Mouse (Mus musculus): ENCODE measurements at regions not wholly inside any gene's neighbourhood (a gene's known extent, or its start where the extent isn't known, plus 50 kb on each side); places are given as distances from the start of the nearest gene placed in this dataset.

DNA sequence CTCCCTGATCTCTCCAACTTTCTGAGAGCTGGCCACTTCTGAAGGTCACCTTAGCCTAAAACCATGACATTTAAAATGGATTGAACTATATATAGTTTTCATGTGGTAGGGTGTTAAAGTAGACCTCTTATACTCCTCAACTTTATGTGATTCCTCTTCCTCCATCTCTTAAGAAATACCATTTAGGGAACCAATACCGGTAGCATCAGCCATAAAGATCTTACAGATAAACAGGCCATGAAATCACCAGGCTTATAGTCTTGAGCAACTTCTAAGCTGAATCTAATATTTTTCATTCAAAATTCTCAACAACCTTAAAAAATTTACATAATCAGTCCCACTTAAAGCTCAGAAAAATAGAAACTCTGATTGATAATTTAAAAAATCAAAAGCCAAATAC, 56.2 kb downstream of the Rpl36a-ps1 start:
- 95% methylated on average over 1 of the region's 1 CpGs for WGBS
- no peak overlapping the region for H3K9ac ChIP-seq
- DNase-seq (no peak), ATAC-seq (no peak)
- no peak overlapping the region for H3K27ac ChIP-seq (ENCODE audit: low read depth, low read length)
- no peaks in the 10 kb centered on the region for H3K4me1 ChIP-seq (ENCODE audit: insufficient read depth)
- no peak overlapping the region for H3K4me2 ChIP-seq (ENCODE audit: low read depth)
- H3K36me3 ChIP-seq (ENCODE audit: insufficient read depth), result no peaks in the 10 kb centered on the region
- no peak for TF ChIP-seq CTCF (IDR thresholded peaks at IDR 0.05; ENCODE audit: low read depth)
- no peak overlapping the region for H3K4me3 ChIP-seq (ENCODE audit: low read depth, low read length)
- H3K9me3 ChIP-seq (ENCODE audit: low read length), result no peaks in the 10 kb centered on the region
- H3K27me3 ChIP-seq (ENCODE audit: insufficient read depth, low read length), result no peaks in the 10 kb centered on the region

- no peak for ATAC-seq
- TF ChIP-seq CTCF (IDR thresholded peaks at IDR 0.05; ENCODE audit: low read depth), result no peak
- WGBS, result 91% methylated on average over 2 of the region's 2 CpGs
- no peaks in the 10 kb centered on the region for H3K27me3 ChIP-seq (ENCODE audit: insufficient read depth, low read length)
- no peaks in the 10 kb centered on the region for H3K4me1 ChIP-seq (ENCODE audit: insufficient read depth)
- H3K36me3 ChIP-seq (ENCODE audit: insufficient read depth), result no peaks in the 10 kb centered on the region
- H3K27ac ChIP-seq (ENCODE audit: low read depth, low read length), result no peak overlapping the region
- H3K4me2 ChIP-seq (ENCODE audit: low read depth), result no peak overlapping the region
- no peak for DNase-seq
- no peaks in the 10 kb centered on the region for H3K9me3 ChIP-seq (ENCODE audit: low read length)
- H3K4me3 ChIP-seq (ENCODE audit: low read depth, low read length), result no peak overlapping the region
- no peak overlapping the region for H3K9ac ChIP-seq
Measured at GRCm38 (mm10) chr14:98937373-98937772, 56.7 kb downstream of the Rpl36a-ps1 start.

- no peak for DNase-seq
- H3K27ac ChIP-seq (ENCODE audit: low read depth, low read length), result no peak overlapping the region
- no peaks in the 10 kb centered on the region for H3K27me3 ChIP-seq (ENCODE audit: insufficient read depth, low read length)
- WGBS, result 9% methylated on average over 3 of the region's 3 CpGs
- H3K9ac ChIP-seq, result no peak overlapping the region
- H3K4me1 ChIP-seq (ENCODE audit: insufficient read depth), result no peaks in the 10 kb centered on the region
- no peak overlapping the region for H3K4me2 ChIP-seq (ENCODE audit: low read depth)
- H3K36me3 ChIP-seq (ENCODE audit: insufficient read depth), result no peaks in the 10 kb centered on the region
- TF ChIP-seq CTCF (IDR thresholded peaks at IDR 0.05; ENCODE audit: low read depth), result no peak
- H3K9me3 ChIP-seq (ENCODE audit: low read length), result no peaks in the 10 kb centered on the region
- no peak overlapping the region for H3K4me3 ChIP-seq (ENCODE audit: low read depth, low read length)
- ATAC-seq, result no peak
Measured at GRCm38 (mm10) chr14:98933371-98933916, 60.7 kb downstream of the Rpl36a-ps1 start.

DNA sequence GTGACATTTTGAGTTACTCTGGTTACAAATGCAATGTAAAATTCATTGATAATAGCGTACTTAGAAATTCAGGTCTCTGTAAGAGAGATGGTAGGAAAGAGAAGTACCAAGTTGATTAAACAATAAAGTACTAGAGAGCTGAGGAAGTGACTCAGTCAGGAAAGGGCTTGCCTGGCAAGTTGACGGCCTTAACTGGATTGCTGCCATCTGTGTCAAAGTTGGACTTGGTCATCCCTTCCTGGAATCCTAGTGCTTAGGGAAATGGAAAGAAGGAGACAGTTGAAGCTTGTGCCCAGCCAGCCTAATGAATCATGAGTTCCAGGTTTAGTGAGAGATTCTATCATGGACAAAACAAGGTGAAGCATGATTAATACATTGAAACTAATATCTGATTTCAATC, 64.8 kb downstream of the Rpl36a-ps1 start:
- H3K27me3 ChIP-seq (ENCODE audit: insufficient read depth, low read length), result no peaks in the 10 kb centered on the region
- H3K9ac ChIP-seq, result no peak overlapping the region
- H3K9me3 ChIP-seq (ENCODE audit: low read length), result no peaks in the 10 kb centered on the region
- H3K4me3 ChIP-seq (ENCODE audit: low read depth, low read length), result no peak overlapping the region
- H3K27ac ChIP-seq (ENCODE audit: low read depth, low read length), result no peak overlapping the region
- no peaks in the 10 kb centered on the region for H3K4me1 ChIP-seq (ENCODE audit: insufficient read depth)
- TF ChIP-seq CTCF (IDR thresholded peaks at IDR 0.05; ENCODE audit: low read depth), result no peak
- ATAC-seq (no peak), DNase-seq (no peak)
- WGBS, result 93% methylated on average over 2 of the region's 2 CpGs
- no peak overlapping the region for H3K4me2 ChIP-seq (ENCODE audit: low read depth)
- H3K36me3 ChIP-seq (ENCODE audit: insufficient read depth), result no peaks in the 10 kb centered on the region

- TF ChIP-seq CTCF (IDR thresholded peaks at IDR 0.05; ENCODE audit: low read depth), result no peak
- Histone ChIP-seq H3K9me3 (ENCODE audit: low read length) (no peaks in the 10 kb centered on the region), H3K4me1 (ENCODE audit: insufficient read depth) (no peaks in the 10 kb centered on the region), H3K4me3 (ENCODE audit: low read depth, low read length) (no peak overlapping the region), H3K36me3 (ENCODE audit: insufficient read depth) (no peaks in the 10 kb centered on the region), H3K27ac (ENCODE audit: low read depth, low read length) (no peak overlapping the region), H3K27me3 (ENCODE audit: insufficient read depth, low read length) (no peaks in the 10 kb centered on the region), H3K4me2 (ENCODE audit: low read depth) (no peak overlapping the region), H3K9ac (no peak overlapping the region)
- ATAC-seq (no peak), DNase-seq (no peak)
- 79% methylated on average over 5 of the region's 5 CpGs for WGBS
Measured at GRCm38 (mm10) chr14:98908234-98908633, 85.9 kb downstream of the Rpl36a-ps1 start.

DNA sequence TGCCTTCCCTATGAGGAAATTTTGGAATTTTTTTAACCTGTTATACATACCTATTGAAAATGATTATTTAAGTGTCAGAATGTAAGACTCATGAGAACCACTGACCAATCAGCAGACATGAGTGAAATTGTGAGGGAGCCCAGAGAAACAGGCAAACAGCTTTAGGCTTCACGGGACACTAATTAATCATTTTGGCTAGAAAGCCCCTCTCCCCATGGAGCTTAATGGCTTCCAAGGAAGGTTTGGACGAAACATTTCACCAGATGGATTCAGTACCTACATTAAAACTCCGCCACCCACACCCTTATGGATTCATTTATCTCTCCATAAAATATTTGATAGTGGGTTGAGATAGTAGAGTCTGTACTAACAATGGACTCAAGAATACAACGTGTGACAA, 95.2 kb downstream of the Rpl36a-ps1 start:
- no peak for ATAC-seq
- 62% methylated on average over 4 of the region's 4 CpGs for WGBS
- Histone ChIP-seq H3K27me3 (ENCODE audit: insufficient read depth, low read length) (peaks cover 9% of the 10 kb centered on the region), H3K27ac (ENCODE audit: low read depth, low read length) (no peak overlapping the region), H3K4me3 (ENCODE audit: low read depth, low read length) (no peak overlapping the region), H3K36me3 (ENCODE audit: insufficient read depth) (no peaks in the 10 kb centered on the region), H3K4me2 (ENCODE audit: low read depth) (no peak overlapping the region), H3K9ac (no peak overlapping the region), H3K9me3 (ENCODE audit: low read length) (no peaks in the 10 kb centered on the region), H3K4me1 (ENCODE audit: insufficient read depth) (no peaks in the 10 kb centered on the region)
- no peak for DNase-seq
- TF ChIP-seq CTCF (IDR thresholded peaks at IDR 0.05; ENCODE audit: low read depth), result no peak

DNA sequence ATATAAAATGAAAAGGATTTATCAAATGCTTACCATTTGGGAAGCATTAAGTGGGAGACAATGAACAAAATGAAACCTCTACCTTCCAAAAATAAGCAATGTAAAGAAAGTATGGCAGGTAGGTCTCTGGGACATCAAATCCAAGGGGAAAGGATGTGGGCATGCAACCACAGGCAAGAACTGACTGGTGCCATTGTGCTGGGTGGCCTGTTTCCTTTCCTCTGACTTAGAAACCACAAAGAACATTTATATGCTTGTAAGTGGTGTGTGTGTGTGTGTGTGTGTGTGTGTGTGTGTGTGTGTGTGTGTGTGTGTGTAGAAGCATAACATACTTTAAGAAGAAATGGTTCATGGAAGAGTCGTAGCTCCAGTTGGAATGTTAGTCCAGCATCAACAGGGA, 96.7 kb downstream of the Rpl36a-ps1 start:
- no peak overlapping the region for H3K4me3 ChIP-seq (ENCODE audit: low read depth, low read length)
- H3K27me3 ChIP-seq (ENCODE audit: insufficient read depth, low read length), result peaks cover 12% of the 10 kb centered on the region
- no peak for ATAC-seq
- no peaks in the 10 kb centered on the region for H3K9me3 ChIP-seq (ENCODE audit: low read length)
- no peak overlapping the region for H3K27ac ChIP-seq (ENCODE audit: low read depth, low read length)
- TF ChIP-seq CTCF (IDR thresholded peaks at IDR 0.05; ENCODE audit: low read depth), result no peak
- DNase-seq, result no peak
- no peak overlapping the region for H3K9ac ChIP-seq
- no peaks in the 10 kb centered on the region for H3K4me1 ChIP-seq (ENCODE audit: insufficient read depth)
- 100% methylated on average over 1 of the region's 1 CpGs for WGBS
- H3K36me3 ChIP-seq (ENCODE audit: insufficient read depth), result no peaks in the 10 kb centered on the region
- H3K4me2 ChIP-seq (ENCODE audit: low read depth), result no peak overlapping the region

DNA sequence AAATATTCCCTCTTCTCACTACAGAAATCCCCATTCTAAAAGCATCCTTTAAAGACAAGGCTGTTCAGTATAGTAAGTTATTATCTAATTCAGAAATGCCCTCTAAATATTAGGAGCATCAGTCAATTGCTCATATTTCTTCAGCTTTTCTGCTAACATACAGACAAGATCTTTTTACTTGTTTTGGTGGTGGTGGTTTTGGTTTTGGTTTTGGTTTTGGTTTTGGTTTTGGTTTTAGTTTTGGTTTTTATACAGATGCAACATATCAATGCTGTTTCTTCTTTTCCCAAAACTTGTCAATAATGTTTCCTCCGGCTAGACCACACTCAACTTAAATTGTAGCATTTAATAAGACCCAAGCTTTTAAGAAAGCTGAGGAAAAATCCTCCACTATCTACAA, 98.2 kb downstream of the Rpl36a-ps1 start:
- no peaks in the 10 kb centered on the region for H3K4me1 ChIP-seq (ENCODE audit: insufficient read depth)

More for the DNA sequence above, 98.2 kb downstream of the Rpl36a-ps1 start:
- WGBS, result 95% methylated on average over 1 of the region's 1 CpGs
- Histone ChIP-seq H3K9me3 (ENCODE audit: low read length) (no peaks in the 10 kb centered on the region), H3K36me3 (ENCODE audit: insufficient read depth) (no peaks in the 10 kb centered on the region), H3K27me3 (ENCODE audit: insufficient read depth, low read length) (peaks cover 12% of the 10 kb centered on the region), H3K4me2 (ENCODE audit: low read depth) (no peak overlapping the region), H3K27ac (ENCODE audit: low read depth, low read length) (no peak overlapping the region), H3K4me3 (ENCODE audit: low read depth, low read length) (no peak overlapping the region), H3K9ac (no peak overlapping the region)
- TF ChIP-seq CTCF (IDR thresholded peaks at IDR 0.05; ENCODE audit: low read depth), result no peak
- no peak for DNase-seq
- ATAC-seq, result no peak

Data from forebrain, postnatal 0 days (tissue).